Mouse (Mus musculus) heart, adult 2 months (tissue): ENCODE data around the gene Mamdc2.

Experiments
- CTCF ChIP-seq: fragments of 200-600 bp; IDR thresholded peaks from 2 replicates; pipeline ENCODE4 v1.8.1; 2022; ENCODE audit warnings: antibody characterized with exemption, mild to moderate bottlenecking, moderate library complexity
- POLR2A ChIP-seq: fragments of 200-500 bp; IDR thresholded peaks from 2 replicates; pipeline ENCODE4 v1.6.1; 2011; ENCODE audit warnings: mild to moderate bottlenecking, low read depth, low read length, control low read depth; ENCODE audit not compliant: insufficient read depth

GRCm38 (mm10) chr19:23388083-23388861, 60.0 kb downstream of the Mamdc2 start:
- TF ChIP-seq POLR2A (no peak), CTCF (no peak)
